Mouse (Mus musculus) lung, adult 2 months (tissue): ENCODE results near the gene Sdk1.

Source experiments
- CTCF ChIP-seq: fragments of 200-500 bp; IDR thresholded peaks from 2 replicates; pipeline ENCODE4 v1.5.1; 2011; ENCODE audit warnings: mild to moderate bottlenecking, low read length, control low read depth; ENCODE audit not compliant: insufficient read depth
- POLR2A ChIP-seq: fragments of 200-500 bp; IDR thresholded peaks from 2 replicates; pipeline ENCODE4 v1.6.1; 2011; ENCODE audit warnings: low read depth, mild to moderate bottlenecking, control low read depth, low read length, borderline replicate concordance; ENCODE audit errors: extremely low read depth

GRCm38 (mm10) chr5:141873751-141874150 lies 632.5 kb downstream of the Sdk1 start:
- no peak for TF ChIP-seq POLR2A
- TF ChIP-seq CTCF, result no peak
